Mouse (Mus musculus) bone marrow macrophage, adult 2 months (primary cell): Measurements from ENCODE around the gene Sp7. TPM values are rescaled to one million over a fixed set of nuclear protein-coding genes. Genes with fewer than 3 reads are reported as not detected.
"Not testable (repeated sequence)": the region's sequence is repeated elsewhere in the genome, so short reads cannot be mapped to it uniquely, and the experiment has no call there.

Experiments
- H3K27ac ChIP-seq: 2 replicates; pipeline ENCODE4 v1.5.1; 2012; ENCODE audit warnings: low read depth, low read length; ENCODE audit not compliant: insufficient read depth
- H3K4me1 ChIP-seq: 2 replicates; pipeline ENCODE4 v1.6.1; 2012; ENCODE audit warnings: low read length; ENCODE audit not compliant: control insufficient read depth, insufficient read depth
- H3K4me3 ChIP-seq: 2 replicates; pipeline ENCODE4 v1.5.1; 2012; ENCODE audit warnings: mild to moderate bottlenecking, low read length, moderate library complexity; ENCODE audit not compliant: insufficient read depth
- CTCF ChIP-seq: IDR thresholded peaks from 2 replicates; pipeline ENCODE4 v1.5.1; 2012; ENCODE audit warnings: low read depth, mild to moderate bottlenecking, low read length, moderate library complexity
- POLR2A ChIP-seq: IDR thresholded peaks from 2 replicates; pipeline ENCODE4 v1.6.1; 2012; ENCODE audit warnings: mild to moderate bottlenecking, low read depth, low read length, borderline replicate concordance
- polyA plus RNA-seq: library from polyadenylated mRNA; stranded (reverse); fragments of >200 nt; gene quantifications from 2 replicates; pipeline ENCODE4 v1.2.4, GENCODE M21; 2012; ENCODE audit not compliant: missing spikeins, insufficient read depth, insufficient read length

Sp7 gene
- polyA plus RNA-seq, 1 experiment, result not detected

DNA sequence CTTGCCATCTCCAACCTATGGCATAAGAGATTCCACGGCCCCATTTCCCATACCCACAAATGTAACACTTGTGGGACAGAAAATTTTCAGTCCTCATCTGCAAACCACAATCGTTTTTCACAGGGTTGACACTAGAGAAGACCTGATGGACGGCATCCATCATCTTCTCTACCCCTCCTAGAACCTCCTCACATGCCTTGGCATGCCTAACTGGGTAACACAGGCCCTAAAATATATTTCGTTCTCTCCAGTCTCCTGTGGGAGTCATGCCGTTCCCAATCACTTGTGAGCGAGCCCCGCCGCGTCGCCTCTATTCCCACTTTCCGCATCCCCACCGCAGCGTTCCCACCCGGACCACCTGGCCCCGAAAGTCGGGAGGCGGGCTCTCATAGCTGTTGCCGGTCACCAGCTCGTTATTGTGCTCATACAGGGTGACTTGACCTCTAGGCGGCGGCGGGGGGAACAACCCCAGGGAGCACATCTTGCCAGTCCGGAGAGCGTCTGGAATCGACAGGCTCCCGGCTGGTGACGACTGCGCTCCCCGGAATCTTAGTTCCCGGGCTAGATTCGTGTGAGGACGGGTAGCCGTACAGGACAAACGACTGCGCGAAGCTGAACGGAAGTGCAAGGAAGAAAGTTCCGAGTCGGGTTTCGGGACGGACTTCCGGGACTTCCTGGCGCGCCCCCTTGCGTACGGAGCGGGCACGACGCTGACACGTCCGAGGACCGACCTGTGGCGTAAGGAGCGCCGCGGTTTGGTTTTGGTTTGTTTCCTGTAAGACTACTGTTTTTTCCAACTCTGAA, 16.6 kb downstream of the Sp7 start, which contains the start of gene Aaas:
Gene Aaas, minus strand, starts transcription at position 634 of the 804 bp plus-strand sequence.
- TF ChIP-seq CTCF (0 out of 2 replicates have a peak, but pooled peaks have one; percentile 26), POLR2A (no peak)
- Histone ChIP-seq H3K4me3 (peak within 1 kb of the TSS; percentile 66), H3K27ac (peak within 1 kb of the TSS; percentile 43), H3K4me1 (peaks cover 6% of the 10 kb centered on the region)

DNA sequence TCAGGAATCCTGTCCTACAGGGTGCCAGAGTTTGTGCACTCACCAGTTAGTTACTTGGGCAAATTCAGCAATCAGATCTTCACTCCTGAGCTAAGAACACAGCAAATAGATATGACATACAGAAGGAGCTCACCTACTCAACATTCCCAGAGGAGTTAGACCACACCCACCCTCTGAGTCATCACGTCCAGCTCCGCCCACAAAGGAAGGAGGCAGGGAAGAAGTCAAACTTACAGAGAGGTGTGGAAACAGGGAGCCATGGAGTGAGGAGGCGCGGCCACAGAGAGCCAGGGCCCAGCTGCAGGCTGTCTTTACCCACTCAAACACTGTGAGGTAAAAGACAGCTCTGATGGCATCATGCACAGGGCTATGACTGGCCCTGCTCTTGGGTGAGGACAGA, 20.5 kb downstream of the Sp7 start:
- TF ChIP-seq POLR2A (no peak), CTCF (no peak)
- H3K4me1 ChIP-seq, result peaks cover 6% of the 10 kb centered on the region
- no peak overlapping the region for H3K4me3 ChIP-seq
- H3K27ac ChIP-seq, result no peak overlapping the region

DNA sequence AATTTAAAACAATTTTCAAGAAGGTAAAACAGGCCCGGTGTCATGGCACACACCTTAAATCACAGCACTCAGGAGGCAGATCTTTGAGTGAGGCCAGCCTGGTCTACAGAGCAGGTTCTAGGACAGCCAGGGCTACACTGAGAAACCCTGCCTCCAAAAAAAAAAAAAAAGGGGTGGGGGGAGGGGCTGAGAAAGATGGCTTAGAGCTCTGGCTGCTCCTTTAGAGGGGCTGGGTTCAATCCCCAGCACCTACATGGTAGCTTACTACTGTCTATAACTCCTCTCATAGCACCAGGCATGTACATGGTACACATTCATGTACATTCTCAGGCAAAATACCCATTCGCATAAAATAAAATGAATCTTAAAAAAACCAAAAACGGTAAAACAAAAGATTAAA, 22.5 kb downstream of the Sp7 start:
- no peak for TF ChIP-seq POLR2A
- TF ChIP-seq CTCF, result no peak
- Histone ChIP-seq H3K4me3 (no peak overlapping the region), H3K27ac (no peak overlapping the region), H3K4me1 (peaks cover 3% of the 10 kb centered on the region; the same call in 1 of the 2 replicates)

DNA sequence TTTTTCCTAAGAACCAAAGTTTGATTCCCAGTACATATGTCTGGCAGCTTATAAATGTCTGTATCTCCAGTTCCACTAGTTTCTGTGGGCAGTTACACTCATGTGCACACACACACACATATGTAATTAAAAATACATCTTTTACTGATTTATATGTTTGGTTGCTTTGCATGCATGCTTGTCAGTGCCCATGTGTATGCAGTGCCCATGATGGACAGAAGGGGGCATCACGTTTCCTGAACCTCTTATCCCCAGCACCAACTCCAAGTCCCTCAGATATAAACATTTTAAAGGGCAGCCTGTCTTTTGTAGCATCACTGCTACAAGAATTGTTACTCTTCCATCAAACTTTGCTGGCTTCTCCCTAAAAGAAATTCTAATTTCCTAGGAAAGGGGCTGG, 25.4 kb downstream of the Sp7 start:
- no peak overlapping the region for H3K4me3 ChIP-seq
- no peak overlapping the region for H3K27ac ChIP-seq
- no peaks in the 10 kb centered on the region for H3K4me1 ChIP-seq
- TF ChIP-seq CTCF (peak; percentile 11; the same call in 1 of the 2 replicates), POLR2A (no peak)

DNA sequence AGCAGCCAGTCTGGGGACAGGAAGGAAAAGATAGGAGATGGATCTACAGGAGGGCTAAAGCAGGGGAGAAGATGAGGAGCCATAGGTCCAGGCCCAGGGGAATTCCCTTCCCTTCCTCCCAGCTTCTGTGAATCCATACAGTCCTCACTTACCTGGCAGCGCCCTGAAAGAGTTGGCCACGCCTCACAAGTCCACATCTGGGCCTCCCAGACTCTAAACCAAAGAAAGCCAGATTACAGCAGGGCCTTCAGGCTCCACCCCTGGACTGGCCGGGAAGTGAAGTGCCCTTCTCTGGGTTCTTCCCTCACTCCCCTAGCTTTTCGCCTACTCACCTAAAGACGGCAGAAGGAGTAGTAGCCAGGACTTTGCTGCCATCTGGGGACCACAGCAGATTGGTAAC, 27.4 kb downstream of the Sp7 start:
- TF ChIP-seq POLR2A, result no peak
- TF ChIP-seq CTCF, result no peak
- no peaks in the 10 kb centered on the region for H3K4me1 ChIP-seq

DNA sequence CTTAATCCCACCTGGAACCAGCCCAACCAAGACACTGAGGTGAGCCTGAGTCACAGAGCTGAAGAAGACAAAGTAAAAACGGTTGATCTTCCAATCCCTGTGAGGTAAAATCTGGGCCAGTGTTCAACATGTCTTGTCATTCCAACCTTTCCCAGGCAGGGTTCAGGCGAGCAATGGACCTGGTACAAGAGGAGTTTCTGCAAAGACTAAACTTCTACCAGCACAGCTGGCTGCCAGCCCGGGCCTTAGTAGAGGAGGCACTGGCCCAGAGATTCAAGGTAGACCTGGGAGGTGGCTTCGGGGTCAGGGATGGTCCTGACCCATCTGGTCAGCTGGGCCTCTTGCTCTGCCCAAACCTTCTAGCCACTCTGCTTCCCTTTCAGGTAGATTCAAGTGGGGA, 30.0 kb downstream of the Sp7 start:
- Histone ChIP-seq H3K27ac (no peak overlapping the region), H3K4me1 (peaks cover 9% of the 10 kb centered on the region), H3K4me3 (no peak overlapping the region)
- no peak for TF ChIP-seq CTCF
- TF ChIP-seq POLR2A, result no peak

More for the DNA sequence above, 27.4 kb downstream of the Sp7 start:
- Histone ChIP-seq H3K4me3 (no peak overlapping the region), H3K27ac (no peak overlapping the region)

DNA sequence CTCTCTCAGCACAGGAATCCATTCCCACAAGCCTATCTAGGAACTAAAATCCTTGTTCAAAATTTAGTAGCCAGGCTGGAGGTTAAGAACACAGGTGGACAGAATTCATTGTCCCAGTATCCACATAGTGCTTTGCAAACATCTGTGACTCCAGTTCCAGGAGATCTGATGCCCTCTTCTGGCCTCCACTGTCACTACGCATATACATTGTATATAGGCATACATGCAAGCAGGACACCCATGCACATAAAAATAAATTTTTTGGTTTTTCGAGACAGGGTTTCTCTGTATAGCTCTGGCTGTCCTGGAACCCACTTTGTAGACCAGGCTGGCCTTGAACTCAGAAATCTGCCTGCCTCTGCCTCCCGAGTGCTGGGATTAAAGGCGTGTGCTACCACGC, 31.1 kb downstream of the Sp7 start:
- H3K27ac ChIP-seq, H3K4me1 ChIP-seq, H3K4me3 ChIP-seq: not testable (repeated sequence)

DNA sequence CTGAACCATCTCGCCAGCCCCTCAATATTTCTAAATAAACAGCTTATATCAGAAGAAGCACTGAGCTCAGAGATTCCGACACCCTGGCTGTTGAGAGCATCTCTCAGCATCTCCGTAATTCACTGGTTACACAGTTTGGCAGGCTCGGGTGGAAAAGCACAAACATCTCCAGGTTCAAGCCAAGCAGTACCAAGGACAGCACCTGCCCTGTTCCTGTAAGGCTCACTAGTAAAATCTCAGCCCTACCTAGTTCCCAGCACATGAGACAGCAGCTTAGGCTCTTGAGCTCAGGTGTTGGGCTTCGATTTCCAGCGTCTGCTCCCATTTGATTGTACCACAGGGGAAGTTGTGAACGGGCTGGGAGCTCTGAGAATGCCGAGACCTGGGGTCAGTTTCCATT, 31.7 kb downstream of the Sp7 start:
- Histone ChIP-seq H3K4me1 (peaks cover 9% of the 10 kb centered on the region), H3K4me3 (no peak overlapping the region), H3K27ac (no peak overlapping the region)
- no peak for TF ChIP-seq CTCF
- no peak for TF ChIP-seq POLR2A

DNA sequence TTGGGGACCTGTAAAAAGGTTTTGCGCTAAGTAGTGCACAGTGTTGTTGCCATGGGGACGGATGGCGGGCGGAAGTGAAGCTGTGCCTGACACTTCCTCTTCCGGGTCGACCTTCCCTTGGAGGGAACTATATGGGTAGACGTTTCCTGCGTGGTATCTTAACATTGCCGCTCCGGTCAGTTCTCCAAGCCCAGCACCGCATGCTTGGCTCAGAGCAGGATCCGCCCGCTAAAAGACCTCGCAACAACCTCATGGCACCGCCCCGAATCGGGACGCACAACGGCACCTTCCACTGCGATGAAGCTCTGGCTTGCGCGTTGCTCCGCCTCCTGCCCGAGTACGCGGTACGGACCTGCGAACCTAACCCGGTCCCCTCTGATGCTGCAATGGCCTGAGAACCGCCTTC, 35.4 kb downstream of the Sp7 start, which contains the start of gene Myg1:
Gene Myg1, plus strand, starts transcription at position 100 of the 406 bp plus-strand sequence.
- H3K4me3 ChIP-seq, result peak within 1 kb of the TSS; percentile 67
- TF ChIP-seq CTCF (no peak), POLR2A (no peak)
- H3K27ac ChIP-seq, result peak within 1 kb of the TSS; percentile 51
- peaks cover 13% of the 10 kb centered on the region for H3K4me1 ChIP-seq

DNA sequence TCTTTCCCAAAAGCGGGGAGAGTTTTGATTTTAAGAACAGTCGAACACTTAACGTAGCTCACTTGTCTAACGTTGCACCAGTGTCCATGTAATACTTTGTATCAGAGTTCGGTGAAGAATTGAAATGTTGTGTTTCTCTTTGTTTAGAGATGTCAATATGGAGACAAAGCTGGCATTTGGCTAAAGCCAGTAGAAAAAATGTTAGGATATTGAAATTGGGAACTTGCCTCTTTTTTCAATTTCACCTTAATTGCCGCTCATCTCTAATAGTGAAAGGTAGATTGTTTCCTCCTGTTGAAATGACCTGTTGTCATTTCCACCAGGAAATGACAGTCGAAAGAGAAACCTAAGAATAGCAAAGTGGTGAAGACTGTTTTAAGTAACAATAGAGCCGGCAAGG, 40.1 kb downstream of the Sp7 start:
- Histone ChIP-seq H3K4me1 (peaks cover 6% of the 10 kb centered on the region), H3K4me3 (peak overlapping the region; percentile 70), H3K27ac (no peak overlapping the region)
- TF ChIP-seq CTCF (no peak), POLR2A (no peak)
